Mouse (Mus musculus) embryonic fibroblast, embryonic 13.5 days (primary cell): ENCODE data around the gene Mybph.

Experiments
- CTCF ChIP-seq: IDR thresholded peaks from 2 replicates; pipeline ENCODE4 v1.5.1; 2011; ENCODE audit warnings: mild to moderate bottlenecking, control low read depth, low read length, moderate library complexity, borderline replicate concordance; ENCODE audit not compliant: insufficient read depth
- POLR2A ChIP-seq: IDR thresholded peaks from 2 replicates; pipeline ENCODE4 v1.6.1; 2011; ENCODE audit warnings: low read depth, mild to moderate bottlenecking, control low read depth, low read length, moderate library complexity

DNA sequence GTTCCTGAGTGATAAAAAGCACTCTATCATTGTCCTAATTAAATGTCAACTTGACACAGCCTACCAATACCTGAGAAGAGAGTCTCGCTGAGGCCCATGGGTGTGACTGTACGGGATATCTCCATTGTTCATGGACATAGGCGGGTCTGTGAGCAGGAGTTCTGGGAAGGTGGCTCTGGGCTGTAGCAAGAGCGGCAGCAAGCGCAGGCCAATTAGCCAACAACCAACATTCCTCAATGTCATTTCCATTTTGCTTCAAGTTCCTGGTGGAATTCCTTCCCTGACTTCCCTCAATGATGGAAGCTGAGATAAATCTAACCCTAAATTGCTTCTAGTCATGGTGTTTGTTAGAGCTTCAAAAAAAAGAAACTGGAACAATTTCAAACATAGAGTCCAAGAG is 15.3 kb upstream of the Mybph start:
- TF ChIP-seq CTCF (no peak), POLR2A (no peak)
